Mouse (Mus musculus): ENCODE data around the gene Lrrc8d. TPM values are rescaled to one million over a fixed set of nuclear protein-coding genes. Genes with fewer than 3 reads are reported as not detected.
A peak's percentile ranks its signal among the peaks of the same experiment; 100 is the strongest.

Lrrc8d gene
- polyA plus RNA-seq, 1 experiment from 2014 or later = 11.6 TPM

GRCm38 (mm10) chr5:105867427-105867826 is 167.7 kb downstream of the Lrrc8d start:
- Histone ChIP-seq H3K4me3 (ENCODE audit: low read depth, low read length) (no peak overlapping the region), H3K36me3 (replicated peaks; ENCODE audit: insufficient read depth, low read length) (no peaks in the 10 kb centered on the region), H3K27me3 (ENCODE audit: insufficient read depth, low read length) (no peaks in the 10 kb centered on the region), H3K4me2 (ENCODE audit: low read depth, low read length) (no peak overlapping the region), H3K9me3 (ENCODE audit: low read length) (no peaks in the 10 kb centered on the region), H3K4me1 (ENCODE audit: insufficient read depth) (no peaks in the 10 kb centered on the region), H3K9ac (replicated peaks) (no peak overlapping the region), H3K27ac (ENCODE audit: low read depth) (no peak overlapping the region)
- TF ChIP-seq EP300 (IDR thresholded peaks at IDR 0.05; ENCODE audit: low read depth) = no peak
- no peak for TF ChIP-seq CTCF (IDR thresholded peaks at IDR 0.05; ENCODE audit: low read depth)
- DNase-seq (no peak), ATAC-seq (no peak)
- 68% methylated on average over 4 of the region's 4 CpGs for WGBS (ENCODE audit: insufficient replicate concordance)

- H3K36me3 ChIP-seq (replicated peaks; ENCODE audit: insufficient read depth, low read length) = no peaks in the 10 kb centered on the region
- 76% methylated on average over 16 of the region's 16 CpGs for WGBS (ENCODE audit: insufficient replicate concordance)
- no peak overlapping the region for H3K4me2 ChIP-seq (ENCODE audit: low read depth, low read length)
- no peaks in the 10 kb centered on the region for H3K9me3 ChIP-seq (ENCODE audit: low read length)
- no peak overlapping the region for H3K9ac ChIP-seq (replicated peaks)
- TF ChIP-seq CTCF (IDR thresholded peaks at IDR 0.05; ENCODE audit: low read depth) (no peak), EP300 (IDR thresholded peaks at IDR 0.05; ENCODE audit: low read depth) (no peak)
- ATAC-seq (no peak), DNase-seq (no peak)
- no peak overlapping the region for H3K27ac ChIP-seq (ENCODE audit: low read depth)
- 0 out of 2 replicates have a peak, but pooled peaks cover 1% of the 10 kb centered on the region for H3K4me1 ChIP-seq (ENCODE audit: insufficient read depth)
- no peak overlapping the region for H3K4me3 ChIP-seq (ENCODE audit: low read depth, low read length)
- no peaks in the 10 kb centered on the region for H3K27me3 ChIP-seq (ENCODE audit: insufficient read depth, low read length)
These were observed 168.2 kb downstream of the Lrrc8d start for GRCm38 (mm10) chr5:105867841-105868447.

GRCm38 (mm10) chr5:105868593-105868992 is 168.8 kb downstream of the Lrrc8d start:
- TF ChIP-seq EP300 (IDR thresholded peaks at IDR 0.05; ENCODE audit: low read depth) = no peak
- peak; percentile 95 for TF ChIP-seq CTCF (IDR thresholded peaks at IDR 0.05; ENCODE audit: low read depth)
- ATAC-seq = peak; percentile 36; the same call in 1 of the 2 replicates
- 29% methylated on average over 3 of the region's 3 CpGs for WGBS (ENCODE audit: insufficient replicate concordance)

GRCm38 (mm10) chr5:105869739-105870138 is 170.0 kb downstream of the Lrrc8d start:
- H3K4me2 ChIP-seq (ENCODE audit: low read depth, low read length) = no peak overlapping the region
- no peaks in the 10 kb centered on the region for H3K9me3 ChIP-seq (ENCODE audit: low read length)
- H3K36me3 ChIP-seq (replicated peaks; ENCODE audit: insufficient read depth, low read length) = no peaks in the 10 kb centered on the region
- no peak for TF ChIP-seq CTCF (IDR thresholded peaks at IDR 0.05; ENCODE audit: low read depth)
- no peak for TF ChIP-seq EP300 (IDR thresholded peaks at IDR 0.05; ENCODE audit: low read depth)
- H3K4me1 ChIP-seq (ENCODE audit: insufficient read depth) = 0 out of 2 replicates have a peak, but pooled peaks cover 5% of the 10 kb centered on the region
- no peak overlapping the region for H3K4me3 ChIP-seq (ENCODE audit: low read depth, low read length)
- WGBS (ENCODE audit: insufficient replicate concordance) = 75% methylated on average over 7 of the region's 7 CpGs
- no peak for DNase-seq
- H3K27ac ChIP-seq (ENCODE audit: low read depth) = no peak overlapping the region
- no peaks in the 10 kb centered on the region for H3K27me3 ChIP-seq (ENCODE audit: insufficient read depth, low read length)
- no peak for ATAC-seq
- H3K9ac ChIP-seq (replicated peaks) = no peak overlapping the region

More at GRCm38 (mm10) chr5:105868593-105868992, 168.8 kb downstream of the Lrrc8d start:
- H3K27me3 ChIP-seq (ENCODE audit: insufficient read depth, low read length) = no peaks in the 10 kb centered on the region
- DNase-seq = peak; percentile 85
- H3K36me3 ChIP-seq (replicated peaks; ENCODE audit: insufficient read depth, low read length) = no peaks in the 10 kb centered on the region
- H3K9me3 ChIP-seq (ENCODE audit: low read length) = no peaks in the 10 kb centered on the region
- H3K27ac ChIP-seq (ENCODE audit: low read depth) = no peak overlapping the region
- no peak overlapping the region for H3K4me2 ChIP-seq (ENCODE audit: low read depth, low read length)
- H3K9ac ChIP-seq (replicated peaks) = no peak overlapping the region
- H3K4me1 ChIP-seq (ENCODE audit: insufficient read depth) = 0 out of 2 replicates have a peak, but pooled peaks cover 3% of the 10 kb centered on the region
- H3K4me3 ChIP-seq (ENCODE audit: low read depth, low read length) = no peak overlapping the region

- TF ChIP-seq CTCF (IDR thresholded peaks at IDR 0.05; ENCODE audit: low read depth) = no peak
- TF ChIP-seq EP300 (IDR thresholded peaks at IDR 0.05; ENCODE audit: low read depth) = no peak
- Histone ChIP-seq H3K27me3 (ENCODE audit: insufficient read depth, low read length) (no peaks in the 10 kb centered on the region), H3K4me1 (ENCODE audit: insufficient read depth) (peaks cover 17% of the 10 kb centered on the region), H3K9me3 (ENCODE audit: low read length) (no peaks in the 10 kb centered on the region), H3K4me3 (ENCODE audit: low read depth, low read length) (no peak overlapping the region), H3K4me2 (ENCODE audit: low read depth, low read length) (no peak overlapping the region), H3K27ac (ENCODE audit: low read depth) (no peak overlapping the region), H3K36me3 (replicated peaks; ENCODE audit: insufficient read depth, low read length) (no peaks in the 10 kb centered on the region), H3K9ac (replicated peaks) (no peak overlapping the region)
- DNase-seq (no peak), ATAC-seq (no peak)
- 68% methylated on average over 3 of the region's 3 CpGs for WGBS (ENCODE audit: insufficient replicate concordance)
These were observed 171.4 kb downstream of the Lrrc8d start for GRCm38 (mm10) chr5:105871140-105871539.

- no peak overlapping the region for H3K4me3 ChIP-seq (ENCODE audit: low read depth, low read length)
- H3K27me3 ChIP-seq (ENCODE audit: insufficient read depth, low read length) = no peaks in the 10 kb centered on the region
- WGBS (ENCODE audit: insufficient replicate concordance) = 74% methylated on average over 8 of the region's 8 CpGs
- H3K9ac ChIP-seq (replicated peaks) = no peak overlapping the region
- TF ChIP-seq EP300 (IDR thresholded peaks at IDR 0.05; ENCODE audit: low read depth) = no peak
- no peak overlapping the region for H3K27ac ChIP-seq (ENCODE audit: low read depth)
- H3K4me1 ChIP-seq (ENCODE audit: insufficient read depth) = peaks cover 17% of the 10 kb centered on the region
- H3K4me2 ChIP-seq (ENCODE audit: low read depth, low read length) = no peak overlapping the region
- no peaks in the 10 kb centered on the region for H3K36me3 ChIP-seq (replicated peaks; ENCODE audit: insufficient read depth, low read length)
- DNase-seq (no peak), ATAC-seq (no peak)
- H3K9me3 ChIP-seq (ENCODE audit: low read length) = no peaks in the 10 kb centered on the region
These were observed 172.4 kb downstream of the Lrrc8d start for GRCm38 (mm10) chr5:105872176-105872575.

All from liver, postnatal 0 days (tissue).